Mouse (Mus musculus): Measurements from ENCODE around the gene Stag1. TPM values are rescaled to one million over a fixed set of nuclear protein-coding genes. Genes with fewer than 3 reads are reported as not detected.
A peak's percentile ranks its signal among the peaks of the same experiment; 100 is the strongest.

Stag1 gene
- 10 to 100 TPM; 27.1 to 30.6 TPM for total RNA-seq (2021)

DNA sequence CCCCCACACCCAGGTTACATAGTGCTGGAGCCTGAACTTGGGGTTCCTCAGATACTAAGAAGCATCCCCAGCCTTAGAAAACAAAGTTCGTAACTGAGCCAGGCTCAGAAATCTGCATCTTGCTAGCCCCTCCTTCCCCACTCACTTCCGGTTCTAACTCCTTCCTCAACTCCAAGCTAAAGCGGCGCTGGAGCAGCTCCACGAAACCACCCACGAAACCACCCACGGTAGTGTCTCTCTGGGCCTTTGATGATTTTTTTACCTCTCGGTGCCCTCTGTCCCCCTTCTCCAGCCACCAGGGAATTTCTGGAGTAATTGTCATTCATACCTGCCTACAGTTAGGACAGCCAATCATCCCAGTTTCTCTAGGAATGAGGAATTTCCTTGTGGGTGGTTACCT, at the start of gene Stag1:
Gene Stag1 (plus strand): TSS at position 253 of the 400 bp plus-strand sequence.
- intact Hi-C loops (cut with DNase I), result no loop called here
- DNase-seq (ENCODE audit: low spot score), result no peak

DNA sequence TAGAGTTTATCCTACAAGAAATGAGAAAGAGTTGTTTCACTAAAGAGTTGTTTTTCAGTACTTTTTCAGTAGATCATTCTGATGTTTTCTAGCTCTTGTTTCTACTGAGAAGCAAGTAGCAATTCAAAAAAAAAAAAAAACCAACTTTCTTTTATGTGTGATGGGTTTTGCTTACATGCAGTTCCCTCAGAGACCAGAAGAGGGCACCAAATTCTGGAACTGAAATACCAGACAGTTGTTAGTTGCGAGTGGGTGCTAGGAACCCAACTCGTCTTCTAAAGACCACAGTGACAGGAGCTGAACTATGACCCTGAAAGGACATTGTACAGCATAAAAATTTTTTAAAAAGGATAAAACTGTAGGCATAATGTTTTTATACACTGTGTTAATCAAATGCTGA, 49.3 kb upstream of the Stag1 start:
- intact Hi-C loops (cut with DNase I), result loop anchor here (5.0 to 10.0 kb wide), 3 partner anchors 41 to 526 kb away; partner anchors contain the start of gene Msl2
- no peak for DNase-seq (ENCODE audit: low spot score)

DNA sequence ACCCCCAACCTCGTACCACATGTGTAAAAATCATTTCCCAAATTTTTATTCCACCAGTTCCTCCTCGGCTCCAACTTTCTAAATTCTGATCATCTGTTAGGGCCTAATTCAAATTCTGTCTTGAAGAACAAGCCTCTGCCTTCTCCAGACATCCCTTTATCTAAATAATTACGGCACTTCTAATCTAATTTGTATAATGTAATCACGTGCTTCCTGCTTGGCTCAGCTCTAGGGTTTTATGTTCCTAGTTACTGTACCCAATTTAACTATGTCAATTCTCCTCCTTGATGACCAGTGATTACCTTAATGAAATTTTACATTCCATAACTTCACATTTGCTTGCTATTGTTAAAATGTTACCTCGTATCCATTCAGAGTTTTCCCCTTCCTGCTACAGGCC, 41.9 kb upstream of the Stag1 start:
- intact Hi-C loops (cut with DNase I), result no loop called here

DNA sequence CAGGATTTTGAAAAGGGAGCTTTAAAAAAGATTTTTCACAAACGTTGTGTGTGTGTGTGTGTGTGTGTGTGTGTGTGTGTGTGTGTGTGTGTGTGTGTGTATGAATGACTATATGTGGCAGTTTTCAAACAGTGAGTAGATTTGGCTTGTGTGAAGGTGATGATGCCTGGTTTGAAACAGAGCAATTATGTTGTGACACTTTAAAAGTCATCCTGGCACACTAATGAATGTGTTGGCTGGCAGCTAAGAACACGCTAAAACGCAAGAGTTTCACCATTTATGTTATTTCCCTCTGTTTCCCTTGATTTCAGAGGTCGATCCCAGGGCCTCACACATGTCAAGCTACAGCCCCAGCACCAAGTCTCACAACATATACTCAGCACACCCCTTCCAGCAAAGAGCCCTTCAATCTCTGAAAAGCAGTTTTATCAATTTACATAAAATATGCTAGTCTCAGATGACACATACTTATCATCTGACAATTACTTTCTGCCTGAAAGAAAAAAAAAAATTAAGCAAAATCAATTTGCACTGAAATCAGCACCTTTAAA, 39.5 kb upstream of the Stag1 start:
- intact Hi-C loops (cut with DNase I), result no loop called here
- no peak for DNase-seq (ENCODE audit: low spot score)

More for the DNA sequence above, 41.9 kb upstream of the Stag1 start:
- DNase-seq (ENCODE audit: low spot score), result no peak

DNA sequence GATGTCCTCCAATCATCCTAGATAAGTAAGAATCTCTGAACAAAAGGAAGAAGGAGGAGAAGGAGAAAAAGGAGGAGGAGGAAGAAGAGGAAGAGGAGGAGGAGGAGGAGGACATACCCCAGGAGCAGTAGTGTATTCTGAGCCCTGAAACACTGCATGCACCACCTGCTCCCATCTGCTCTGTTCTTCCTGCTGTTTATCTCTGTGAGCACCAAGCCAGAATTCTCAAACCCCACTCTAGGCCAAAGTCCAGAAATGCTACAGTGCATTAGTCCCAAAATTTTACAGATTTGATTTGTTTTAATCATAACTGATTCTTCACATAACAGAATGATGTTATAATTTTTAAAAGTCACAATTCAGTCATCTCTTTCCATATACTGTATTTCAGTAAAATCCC, 38.6 kb upstream of the Stag1 start:
- intact Hi-C loops (cut with DNase I), result no loop called here
- DNase-seq (ENCODE audit: low spot score), result no peak

DNA sequence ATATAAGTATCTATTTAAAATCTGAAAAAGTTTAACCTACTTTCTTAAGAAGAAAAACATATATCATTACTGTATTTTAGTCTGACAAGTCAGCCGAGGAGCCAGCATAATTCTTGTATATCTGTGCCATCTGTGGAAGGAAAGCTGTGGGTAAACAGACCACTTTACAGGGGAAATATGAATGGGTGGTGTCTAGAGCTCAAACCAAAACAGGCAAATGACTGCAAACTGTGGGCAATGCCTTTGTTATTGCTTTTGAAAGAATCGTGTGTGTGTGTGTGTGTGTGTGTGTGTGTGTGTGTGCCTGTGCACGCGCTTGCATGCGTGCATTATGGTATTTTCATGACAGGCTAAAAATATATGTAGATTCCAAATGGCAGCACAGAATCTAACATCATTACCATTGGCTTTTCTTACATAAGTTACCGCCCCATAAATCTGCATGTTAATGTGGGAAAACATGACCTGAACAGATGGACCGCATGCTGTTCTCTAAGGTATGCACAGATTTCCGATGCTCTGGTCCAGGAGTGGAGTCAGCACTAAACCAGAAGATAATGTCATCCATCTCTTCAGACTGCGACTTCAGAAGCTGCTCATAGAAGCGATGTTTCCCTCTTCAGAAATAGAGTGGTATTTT, 37.2 kb upstream of the Stag1 start:
- intact Hi-C loops (cut with DNase I), result no loop called here
- no peak for DNase-seq (ENCODE audit: low spot score)

DNA sequence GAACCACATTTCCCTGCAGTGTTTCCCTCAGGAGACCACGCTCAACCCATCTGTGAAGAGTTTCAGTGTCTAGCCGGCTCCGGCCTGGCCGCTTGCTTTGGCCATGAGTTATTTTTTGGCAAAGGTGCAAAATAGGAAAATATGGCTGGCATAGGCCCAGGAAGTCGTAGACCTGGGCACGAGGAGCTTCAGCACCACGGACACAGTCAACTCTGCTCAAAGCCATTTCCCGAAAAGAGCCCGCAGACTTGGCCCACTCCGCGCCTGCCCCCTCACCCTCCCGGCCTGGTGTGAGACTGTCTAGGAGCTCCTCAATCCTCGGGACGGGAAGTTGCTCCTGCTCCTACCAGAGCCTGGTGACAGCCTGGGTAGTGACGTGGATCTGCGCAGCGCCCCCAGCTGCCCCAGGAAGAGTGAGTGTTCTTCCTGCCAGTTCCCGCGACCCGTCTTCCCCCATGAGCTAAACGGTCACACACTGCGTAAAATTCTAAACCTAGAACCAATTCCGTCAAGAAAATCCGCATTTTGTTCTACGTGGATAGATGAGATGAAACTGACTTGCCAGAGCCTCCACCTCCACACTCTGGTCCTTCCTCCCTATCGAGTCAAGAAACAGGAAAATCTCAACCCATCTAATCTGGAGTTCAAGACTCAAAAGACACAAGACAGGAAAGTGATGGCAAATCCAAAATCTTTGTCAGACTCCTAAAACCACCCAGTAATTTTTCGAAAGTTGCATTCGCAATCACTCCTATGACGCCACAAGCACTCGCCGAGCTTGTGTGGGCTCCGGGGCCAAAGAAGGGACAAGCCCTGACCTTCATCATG, 27.6 kb upstream of the Stag1 start:
- intact Hi-C loops (cut with DNase I), result loop anchor here (2.0 to 10.0 kb wide), 2 partner anchors 49 to 65 kb away; no protein-coding TSS in a partner anchor
- peak; percentile 18 for DNase-seq (ENCODE audit: low spot score)

DNA sequence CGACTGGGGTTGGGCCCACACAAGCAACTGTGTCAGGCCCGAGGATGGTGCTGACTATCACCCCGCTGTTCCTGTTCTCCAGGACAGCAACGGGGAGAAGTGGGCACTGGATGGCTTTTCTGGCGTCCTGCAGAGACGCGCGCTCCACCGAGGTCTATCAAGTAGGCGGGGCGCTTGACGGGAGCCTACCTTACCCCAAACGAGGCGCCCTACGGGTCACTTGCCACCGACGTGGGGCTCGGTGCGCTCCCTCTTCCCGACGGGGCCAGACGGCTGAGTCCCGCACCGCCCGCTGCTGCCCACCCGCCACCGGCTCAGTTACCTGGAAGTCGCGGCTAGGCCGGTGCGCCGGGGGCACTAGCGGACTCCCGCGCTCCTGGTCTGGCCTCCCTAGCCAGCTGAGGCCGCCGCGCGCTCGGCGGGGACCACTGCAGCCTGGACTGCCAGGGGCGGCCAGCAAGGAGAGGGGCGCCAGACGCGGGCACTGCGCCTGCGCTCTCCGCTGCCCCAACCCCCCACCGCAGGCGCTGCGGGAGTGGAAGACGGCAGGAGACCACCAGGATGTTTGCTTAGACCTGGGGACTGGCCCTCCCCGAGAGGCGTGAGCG, 26.9 kb upstream of the Stag1 start, which contains the start of gene Slc35g2:
Gene Slc35g2 (minus strand): TSS at position 465 of the 608 bp plus-strand sequence.
- intact Hi-C loops (cut with DNase I), result loop anchor here (2.0 to 10.0 kb wide), 2 partner anchors 50 to 64 kb away; no protein-coding TSS in a partner anchor
- no peak for DNase-seq (ENCODE audit: low spot score)

DNA sequence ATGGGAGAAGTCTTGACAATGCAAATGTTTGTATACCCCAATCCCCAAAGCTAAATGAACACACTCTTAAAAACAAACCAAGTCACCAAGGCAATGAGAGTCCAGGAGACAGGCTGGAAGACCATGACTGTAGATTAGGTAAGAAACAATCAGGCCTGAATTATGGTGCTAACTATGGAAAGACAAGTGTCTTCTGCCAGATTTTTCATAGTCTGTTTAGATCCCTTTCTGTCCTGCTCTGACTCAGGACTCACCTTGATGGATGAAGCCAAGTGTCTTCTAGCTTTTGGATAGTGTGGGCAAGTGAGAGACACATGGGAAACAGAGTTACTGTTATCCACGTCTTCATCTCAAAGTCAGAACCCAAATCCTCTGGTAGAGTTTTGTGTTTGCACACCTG, 26.1 kb upstream of the Stag1 start:
- DNase-seq (ENCODE audit: low spot score), result no peak
- intact Hi-C loops (cut with DNase I), result loop anchor here (2.0 to 10.0 kb wide), 2 partner anchors 51 to 63 kb away; no protein-coding TSS in a partner anchor

DNA sequence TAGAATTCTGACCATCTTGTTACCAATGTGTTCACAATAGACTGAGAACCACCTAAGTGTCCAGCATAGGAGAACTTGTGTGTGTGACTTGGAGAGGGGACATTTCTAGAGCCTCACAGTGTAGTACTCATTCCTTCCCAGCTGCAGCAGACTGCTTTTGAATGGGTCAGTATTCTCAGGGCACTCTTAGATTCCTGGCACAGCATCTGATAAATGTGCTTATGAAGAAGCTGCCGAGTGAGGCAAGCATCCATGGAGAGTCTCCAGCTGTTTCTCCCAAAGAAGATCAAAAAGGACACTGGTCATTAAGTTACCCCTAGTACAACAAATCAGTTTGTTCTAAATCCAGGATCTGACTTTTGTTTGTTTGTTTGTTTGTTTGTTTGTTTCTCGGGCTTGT, 24.3 kb upstream of the Stag1 start:
- no peak for DNase-seq (ENCODE audit: low spot score)
- intact Hi-C loops (cut with DNase I), result loop anchor here (10.0 kb wide), 1 partner anchor 62 kb away; no protein-coding TSS in a partner anchor

DNA sequence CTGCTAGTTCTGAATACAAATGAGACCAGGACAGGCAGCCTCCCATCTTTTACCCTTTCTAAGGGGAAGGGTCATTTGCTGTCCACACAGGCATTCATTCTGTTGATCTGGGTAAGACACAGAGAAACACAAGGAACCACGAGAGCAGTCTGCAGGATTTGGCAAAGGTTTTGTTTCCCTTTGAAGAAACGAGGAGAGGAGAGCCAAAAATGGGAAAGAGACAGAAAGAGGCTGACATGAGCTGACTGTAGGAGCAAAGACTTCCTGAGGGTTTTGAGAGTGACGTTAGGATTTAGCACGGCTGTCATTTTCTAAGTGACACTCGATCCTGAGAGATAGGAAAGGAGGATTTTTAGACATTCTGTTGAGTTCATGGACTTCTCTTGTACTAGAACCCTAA, 23.7 kb upstream of the Stag1 start:
- no peak for DNase-seq (ENCODE audit: low spot score)
- intact Hi-C loops (cut with DNase I), result loop anchor here (10.0 kb wide), 1 partner anchor 61 kb away; no protein-coding TSS in a partner anchor

DNA sequence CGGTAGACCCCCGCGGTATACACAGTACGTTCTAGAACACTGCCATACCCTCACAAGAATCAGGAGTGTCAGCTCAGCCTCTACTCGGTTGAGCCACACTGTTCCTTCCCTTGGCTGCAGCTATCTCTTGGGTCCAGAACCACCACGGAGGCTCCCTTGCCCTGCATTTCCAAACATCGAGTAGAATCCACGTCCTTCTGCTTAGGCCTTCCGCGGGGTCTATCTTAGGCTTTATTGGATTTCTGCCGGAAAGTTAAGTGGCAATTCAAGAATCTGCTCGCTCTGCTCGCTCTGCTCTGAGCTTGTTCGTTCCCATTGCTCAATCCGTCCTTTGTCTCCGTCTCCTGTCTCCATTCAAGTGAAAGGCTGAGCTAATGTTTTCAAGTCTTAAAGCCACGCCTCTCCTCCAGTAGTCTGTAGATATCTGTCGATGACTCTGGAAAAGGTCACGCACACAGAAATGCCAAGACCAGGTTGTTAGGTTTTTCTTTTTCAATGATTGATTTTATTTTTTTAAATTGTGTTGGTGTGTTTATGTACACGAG, 17.3 kb upstream of the Stag1 start:
- no peak for DNase-seq (ENCODE audit: low spot score)
- intact Hi-C loops (cut with DNase I), result no loop called here

DNA sequence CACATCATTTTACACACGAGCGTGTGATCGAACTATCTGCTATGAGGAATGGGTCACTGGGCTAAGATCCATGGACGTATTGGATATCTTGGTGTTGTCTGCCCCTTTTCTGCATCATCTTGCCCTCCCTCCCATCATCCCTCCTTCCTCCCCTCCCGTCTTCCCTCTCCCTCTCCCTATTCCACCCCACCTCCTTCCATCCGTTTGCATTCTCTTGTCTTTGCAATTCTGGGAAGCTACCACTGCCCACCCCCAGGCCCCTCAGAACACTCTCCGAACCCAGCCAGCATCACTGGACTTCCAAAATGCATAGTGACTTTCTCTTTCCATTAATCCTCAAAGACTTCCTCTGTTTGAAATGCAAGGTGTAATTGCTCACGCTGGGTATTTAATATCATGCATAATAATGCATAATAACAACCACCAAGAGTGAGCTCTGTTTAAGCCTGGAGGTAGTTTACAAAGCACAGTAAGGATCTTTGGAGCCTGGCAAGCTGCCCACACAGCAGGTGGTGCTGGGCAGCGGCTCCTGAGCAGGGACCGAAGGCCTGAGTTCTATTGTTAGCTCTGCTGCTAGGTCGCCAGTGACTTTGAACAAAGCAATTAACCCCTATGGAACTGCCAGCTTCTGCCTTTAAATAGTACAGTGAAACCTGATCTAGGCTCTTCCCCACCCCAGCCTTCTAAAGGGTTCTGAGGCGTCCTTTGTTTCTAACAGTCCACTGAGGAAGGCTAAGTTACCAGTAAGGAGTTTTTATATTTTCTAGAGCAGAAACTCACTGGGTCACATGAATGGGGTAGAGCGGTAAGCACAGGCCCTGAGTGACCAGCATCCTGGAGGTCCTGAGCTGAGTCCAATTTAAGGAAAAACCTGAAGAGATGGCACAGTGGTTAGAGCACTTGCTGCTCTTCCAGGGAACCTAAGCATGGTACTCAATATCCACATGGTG, 15.8 kb upstream of the Stag1 start:
- DNase-seq (ENCODE audit: low spot score), result no peak
- intact Hi-C loops (cut with DNase I), result no loop called here

DNA sequence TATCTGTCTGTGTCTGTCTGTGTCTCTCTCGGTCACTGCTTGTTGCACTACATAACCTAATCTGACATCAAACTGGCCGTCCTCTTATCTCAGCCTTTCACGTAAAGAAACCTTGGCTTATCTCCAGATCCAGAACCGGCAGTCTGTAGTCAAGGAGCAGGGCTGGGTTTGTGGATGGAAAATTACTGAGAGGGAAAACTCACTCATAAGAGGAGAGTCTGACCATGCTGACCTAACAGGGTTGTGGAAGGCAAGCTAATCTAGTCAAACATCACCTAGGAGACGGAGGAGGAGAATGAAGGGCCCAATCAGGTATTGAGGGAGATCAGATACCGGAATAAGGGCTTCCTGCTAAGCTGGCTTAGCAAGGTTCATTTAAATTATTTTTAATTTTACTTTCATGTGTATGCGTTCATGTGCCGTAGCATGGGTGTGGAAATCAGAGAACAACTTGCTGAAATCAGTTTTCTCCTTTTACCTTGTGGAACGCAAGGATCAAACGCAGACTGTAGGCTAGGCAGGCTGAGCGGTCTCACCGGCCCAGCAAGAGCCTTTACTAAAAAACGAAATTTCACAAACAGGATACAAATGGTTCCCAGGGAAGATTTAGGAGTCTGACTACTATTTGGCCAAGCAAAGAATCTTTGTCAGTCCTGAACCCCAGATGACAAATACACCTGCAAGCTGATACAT, 14.6 kb upstream of the Stag1 start:
- intact Hi-C loops (cut with DNase I), result no loop called here

DNA sequence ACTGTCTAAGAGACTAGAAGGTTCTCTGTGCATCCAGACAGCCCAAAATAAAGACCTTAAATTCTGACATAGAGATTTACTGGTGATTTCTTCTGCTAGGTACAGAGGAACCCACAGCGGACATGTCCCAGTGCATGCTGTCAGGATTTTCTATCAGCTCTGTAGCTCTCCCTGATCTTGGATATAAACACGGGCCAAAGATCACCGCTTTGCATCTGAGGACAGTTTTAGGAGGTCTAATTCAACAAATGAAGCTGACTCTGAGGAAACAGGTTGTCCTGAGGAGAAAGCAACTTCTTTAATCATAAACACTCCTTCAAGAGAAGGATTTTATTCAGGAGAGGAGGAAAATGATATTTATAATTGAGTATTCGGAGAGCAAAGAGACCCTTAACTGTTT, 13.6 kb upstream of the Stag1 start:
- intact Hi-C loops (cut with DNase I), result no loop called here

More for the DNA sequence above, 14.6 kb upstream of the Stag1 start:
- no peak for DNase-seq (ENCODE audit: low spot score)

DNA sequence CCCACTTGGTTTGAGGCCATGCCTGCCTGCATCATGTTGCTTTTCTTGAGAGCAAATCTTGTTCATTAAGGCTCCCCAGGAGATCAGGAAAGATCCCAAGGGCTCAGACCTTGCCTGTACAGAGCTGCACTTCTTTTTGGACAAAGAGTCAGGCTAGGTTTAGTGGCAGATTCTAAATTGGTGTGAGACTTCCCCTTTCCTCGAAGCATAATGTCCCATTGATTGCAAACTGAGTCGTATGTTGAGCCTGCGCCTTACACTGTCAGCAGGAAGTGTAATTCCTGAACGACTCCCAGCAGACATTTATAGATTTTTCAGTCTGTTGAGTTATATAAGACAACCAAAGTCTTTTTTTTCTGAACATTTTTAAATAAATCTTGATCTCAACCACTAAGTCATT, 7.1 kb upstream of the Stag1 start:
- intact Hi-C loops (cut with DNase I), result no loop called here
- DNase-seq (ENCODE audit: low spot score), result no peak

More for the DNA sequence above, 13.6 kb upstream of the Stag1 start:
- no peak for DNase-seq (ENCODE audit: low spot score)

DNA sequence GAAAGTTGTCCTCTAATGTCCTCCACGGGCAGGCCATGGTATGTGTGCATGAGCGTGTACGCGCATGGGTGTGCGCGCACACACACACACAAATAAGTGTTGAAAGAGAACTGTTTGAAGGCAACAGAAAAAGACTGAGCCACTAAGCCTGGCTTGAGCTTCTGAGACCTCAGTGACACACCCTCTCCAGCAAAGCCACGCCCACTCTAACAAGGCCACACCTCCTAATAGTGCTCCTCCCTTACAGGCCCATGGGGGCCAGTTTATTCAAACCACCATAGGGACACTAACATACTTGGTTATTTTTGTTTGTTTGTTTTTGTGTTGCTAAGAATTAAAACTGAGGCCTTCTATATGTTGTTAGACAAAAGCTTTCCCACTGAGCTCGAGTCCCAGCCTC, 1.3 kb upstream of the Stag1 start:
- no peak for DNase-seq (ENCODE audit: low spot score)
- intact Hi-C loops (cut with DNase I), result no loop called here

DNA sequence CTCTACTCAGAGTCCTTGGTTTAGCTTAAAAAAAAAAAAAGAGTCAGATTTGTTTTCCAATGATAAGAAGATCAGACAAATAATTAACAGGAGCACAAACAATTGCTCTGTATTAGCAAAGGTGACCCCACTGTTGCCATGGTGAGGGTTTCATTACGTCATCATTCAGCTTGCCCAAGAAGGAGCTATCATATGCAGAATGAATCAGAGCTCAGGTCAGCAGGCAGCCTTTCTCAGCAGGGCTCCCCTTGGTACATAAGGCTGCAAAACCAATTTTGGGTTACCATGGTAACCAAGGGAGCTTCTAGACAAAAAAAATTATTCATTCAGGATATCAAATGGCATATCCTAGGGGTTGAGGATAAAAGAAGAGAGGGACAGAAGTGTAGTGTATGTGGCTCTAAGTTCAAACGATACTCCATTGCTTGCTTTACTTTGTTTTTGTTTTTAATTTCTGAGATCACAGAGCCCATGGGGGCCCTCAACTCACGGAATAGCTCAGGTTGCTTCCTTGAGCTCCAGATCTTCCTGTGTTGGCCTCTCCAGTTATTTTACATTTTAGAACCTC, 2.2 kb downstream of the Stag1 start:
- intact Hi-C loops (cut with DNase I), result no loop called here
- DNase-seq (ENCODE audit: low spot score), result no peak

Measured in heart, postnatal 25 days (tissue).